Mouse (Mus musculus) intestine, embryonic 16.5 days (tissue): ENCODE results near the gene Flvcr1. TPM values are rescaled to one million over a fixed set of nuclear protein-coding genes. Genes with fewer than 3 reads are reported as not detected.
A peak's percentile ranks its signal among the peaks of the same experiment; 100 is the strongest.
"Not testable (repeated sequence)": the region's sequence is repeated elsewhere in the genome, so short reads cannot be mapped to it uniquely, and the experiment has no call there.

Experiments used
- ATAC-seq: fragments of 200-750 bp; cut with Nextera tagmentation; 2 replicates; pipeline ENCODE4 v1.8.0; 2017; ENCODE audit warnings: moderate TSS enrichment, moderate library complexity
- H3K27ac ChIP-seq: fragments of 300-500 bp; sonication (generic); 2 replicates; pipeline ENCODE4 v1.5.1; 2014; ENCODE audit warnings: mild to moderate bottlenecking, low read length
- H3K27me3 ChIP-seq: fragments of 300-500 bp; sonication (generic); replicated peaks from 2 replicates; pipeline ENCODE4 v1.6.1; 2014; ENCODE audit warnings: low read length, control low read depth, mixed read lengths; ENCODE audit not compliant: control insufficient read depth, insufficient read depth
- H3K36me3 ChIP-seq: fragments of 300-500 bp; sonication (generic); 2 replicates; pipeline ENCODE4 v1.6.1; 2014; ENCODE audit warnings: low read length, control low read depth; ENCODE audit not compliant: control insufficient read depth, insufficient read depth
- H3K4me1 ChIP-seq: fragments of 300-500 bp; sonication (generic); 2 replicates; pipeline ENCODE4 v1.6.1; 2014; ENCODE audit warnings: low read length, control low read depth, mixed read lengths; ENCODE audit not compliant: control insufficient read depth, insufficient read depth
- H3K4me2 ChIP-seq: fragments of 300-500 bp; sonication (generic); 2 replicates; pipeline ENCODE4 v1.6.1; 2014; ENCODE audit warnings: low read depth, low read length, control low read depth
- H3K4me3 ChIP-seq: fragments of 300-500 bp; sonication (generic); 2 replicates; pipeline ENCODE4 v1.5.1; 2014; ENCODE audit warnings: mild to moderate bottlenecking, low read length
- H3K9ac ChIP-seq: fragments of 300-500 bp; sonication (generic); 2 replicates; pipeline ENCODE4 v1.6.1; 2014; ENCODE audit warnings: low read depth, low read length
- H3K9me3 ChIP-seq: fragments of 300-500 bp; sonication (generic); 2 replicates; pipeline ENCODE4 v1.6.1; 2016; ENCODE audit warnings: low read length, control low read depth; ENCODE audit not compliant: control insufficient read depth
- WGBS: fragments of 180-500 bp; shearing (Covaris S2); extraction: QIAGEN DNeasy Blood & Tissue Kit; methylation state at CpG from one replicate; pipeline ENCODE4 v1.1.7; 2014; 5-methylcytosine and 5-hydroxymethylcytosine counted together
- polyA plus RNA-seq: library from polyadenylated mRNA; unstranded; fragments of >200 nt; fragmentation: Nextera tagmentation; extraction: Ambion mirVana; gene quantifications from 2 replicates; pipeline ENCODE4 v1.2.1, GENCODE M21; 2015

The Flvcr1 gene
- polyA plus RNA-seq, 1 experiment from 2014 or later = 8.4 TPM

DNA sequence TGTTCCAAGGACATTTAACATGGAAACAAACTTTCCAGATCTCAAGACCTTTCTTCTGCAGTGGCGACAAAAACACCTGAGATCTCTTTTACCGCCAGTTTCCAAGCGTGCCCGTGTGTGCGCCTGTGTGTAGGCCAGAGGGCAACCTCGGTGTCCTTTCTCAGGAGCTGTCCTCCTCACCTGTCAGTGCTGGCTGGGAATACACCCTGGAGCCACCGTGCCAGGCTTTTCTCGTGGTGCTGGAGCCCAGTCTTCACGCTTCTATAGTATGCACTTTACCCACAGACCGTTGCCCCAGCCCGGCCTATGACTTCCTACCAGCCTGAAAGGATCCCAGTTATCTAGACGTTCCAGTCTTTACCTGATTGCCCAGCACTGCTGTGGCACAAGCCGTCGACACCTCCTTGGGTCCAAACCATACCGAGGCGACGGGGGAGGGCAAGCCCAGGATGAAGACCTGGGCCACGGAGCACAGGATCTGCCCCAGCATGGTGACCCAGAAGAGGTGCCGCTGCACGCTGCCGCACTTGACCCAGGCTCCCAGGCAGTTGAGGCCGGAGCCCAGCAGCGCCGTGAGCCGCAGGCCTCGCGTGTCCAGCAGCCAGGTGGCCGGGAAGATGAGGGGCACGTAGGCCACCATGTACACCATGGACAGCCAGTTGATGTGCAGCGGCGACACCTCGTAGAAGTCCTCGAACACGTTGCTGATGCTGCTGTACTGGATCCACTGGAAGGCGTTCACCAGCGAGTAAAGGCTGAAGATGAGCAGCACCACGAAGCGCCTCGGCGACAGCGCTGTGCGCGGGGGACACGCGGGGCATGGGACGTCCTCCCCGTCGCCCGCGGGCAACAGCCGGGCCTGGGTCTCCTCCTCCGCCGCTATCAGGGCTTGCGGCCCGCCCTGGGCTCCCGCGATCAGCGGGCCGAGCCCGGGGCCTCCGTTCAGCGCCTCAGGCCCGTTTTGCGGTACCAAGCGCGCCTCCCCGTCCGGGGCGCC is 644 bp downstream of the Flvcr1 start:
- H3K9ac ChIP-seq = peak overlapping the region; percentile 93
- peak; percentile 33 for ATAC-seq
- H3K36me3 ChIP-seq = no peaks in the 10 kb centered on the region
- peak overlapping the region; percentile 82 for H3K4me3 ChIP-seq
- peaks cover 13% of the 10 kb centered on the region for H3K4me1 ChIP-seq
- H3K9me3 ChIP-seq = no peaks in the 10 kb centered on the region
- peak overlapping the region; percentile 90 for H3K4me2 ChIP-seq
- 3% methylated on average over 69 of the region's 69 CpGs for WGBS
- peak overlapping the region; percentile 74 for H3K27ac ChIP-seq
- no peaks in the 10 kb centered on the region for H3K27me3 ChIP-seq

DNA sequence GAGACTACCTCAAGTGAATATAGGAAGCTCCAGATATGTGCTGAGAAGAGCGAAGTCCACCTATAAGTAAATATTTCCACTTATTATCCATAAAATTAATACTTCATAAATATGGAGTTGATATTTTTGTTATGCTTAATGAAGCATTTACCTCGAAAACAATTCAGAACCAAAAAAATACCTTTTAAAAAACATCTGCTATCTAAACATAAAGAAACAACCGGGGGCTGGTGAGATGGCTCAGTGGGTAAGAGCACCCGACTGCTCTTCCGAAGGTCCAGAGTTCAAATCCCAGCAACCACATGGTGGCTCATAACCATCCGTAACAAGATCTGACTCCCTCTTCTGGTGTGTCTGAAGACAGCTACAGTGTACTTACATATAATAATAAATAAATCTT is 2.2 kb downstream of the Flvcr1 start:
- H3K9ac ChIP-seq, H3K27ac ChIP-seq, H3K36me3 ChIP-seq, H3K27me3 ChIP-seq, ATAC-seq, H3K9me3 ChIP-seq, H3K4me2 ChIP-seq, H3K4me3 ChIP-seq: not testable (repeated sequence)
- H3K4me1 ChIP-seq = peaks cover 13% of the 10 kb centered on the region
- WGBS = 87% methylated on average over 5 of the region's 6 CpGs

GRCm38 (mm10) chr1:191023140-191023539 is 2.8 kb downstream of the Flvcr1 start:
- H3K9me3 ChIP-seq = no peaks in the 10 kb centered on the region
- H3K4me2 ChIP-seq = no peak overlapping the region
- 71% methylated on average over 2 of the region's 2 CpGs for WGBS
- H3K4me1 ChIP-seq = peaks cover 13% of the 10 kb centered on the region
- H3K27ac ChIP-seq = no peak overlapping the region
- no peak for ATAC-seq
- no peaks in the 10 kb centered on the region for H3K27me3 ChIP-seq
- H3K36me3 ChIP-seq = no peaks in the 10 kb centered on the region
- H3K9ac ChIP-seq = no peak overlapping the region
- H3K4me3 ChIP-seq = no peak overlapping the region

- H3K9me3 ChIP-seq = no peaks in the 10 kb centered on the region
- H3K9ac ChIP-seq = no peak overlapping the region
- H3K4me3 ChIP-seq = no peak overlapping the region
- H3K36me3 ChIP-seq = no peaks in the 10 kb centered on the region
- no peak for ATAC-seq
- no peaks in the 10 kb centered on the region for H3K27me3 ChIP-seq
- peaks cover 5% of the 10 kb centered on the region; the same call in 1 of the 2 replicates for H3K4me1 ChIP-seq
- no peak overlapping the region for H3K4me2 ChIP-seq
- H3K27ac ChIP-seq = no peak overlapping the region
- 90% methylated on average over 7 of the region's 7 CpGs for WGBS
These were observed 4.9 kb downstream of the Flvcr1 start for GRCm38 (mm10) chr1:191021016-191021415.

DNA sequence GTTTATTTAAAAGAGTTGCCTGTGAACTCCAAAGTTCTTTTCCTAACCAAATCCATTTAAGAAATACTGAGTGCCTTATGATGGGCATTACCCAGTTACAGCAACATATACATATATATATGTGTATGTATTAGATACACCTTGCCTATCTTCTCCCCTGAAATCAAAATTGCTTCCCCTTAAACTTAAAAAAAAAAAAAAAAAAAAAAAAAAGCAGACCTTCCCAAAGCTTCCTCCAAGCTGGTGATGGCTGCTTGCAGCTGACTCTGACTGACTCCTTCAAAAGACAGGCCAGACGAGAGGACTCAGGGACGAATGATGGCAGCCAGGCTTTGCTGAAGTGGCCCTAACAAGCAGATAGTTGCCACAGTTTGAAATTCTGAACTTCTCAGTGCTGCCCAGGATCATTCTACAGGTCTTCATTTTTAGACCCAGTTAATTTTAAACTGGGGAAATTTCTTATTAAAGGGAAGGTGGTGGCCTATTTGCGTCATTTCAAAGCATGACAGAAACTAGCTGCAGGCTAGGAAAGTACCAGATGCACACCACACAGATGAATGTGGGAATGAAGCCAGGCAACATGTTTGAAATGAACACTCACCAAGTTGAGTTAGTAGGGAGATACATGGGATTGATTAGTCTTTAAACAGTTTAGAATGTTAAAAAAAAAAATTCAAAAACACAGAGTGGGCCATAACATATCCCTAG is 5.6 kb downstream of the Flvcr1 start:
- H3K4me2 ChIP-seq = no peak overlapping the region
- H3K9ac ChIP-seq = no peak overlapping the region
- no peak overlapping the region for H3K4me3 ChIP-seq
- H3K36me3 ChIP-seq = no peaks in the 10 kb centered on the region
- H3K4me1 ChIP-seq = peaks cover 5% of the 10 kb centered on the region; the same call in 1 of the 2 replicates
- H3K27ac ChIP-seq = no peak overlapping the region
- no peak for ATAC-seq
- 90% methylated on average over 3 of the region's 3 CpGs for WGBS
- no peaks in the 10 kb centered on the region for H3K27me3 ChIP-seq
- no peaks in the 10 kb centered on the region for H3K9me3 ChIP-seq

GRCm38 (mm10) chr1:191019803-191020202 is 6.2 kb downstream of the Flvcr1 start:
- WGBS = 85% methylated on average over 5 of the region's 5 CpGs
- H3K9ac ChIP-seq = no peak overlapping the region
- no peak overlapping the region for H3K27ac ChIP-seq
- H3K9me3 ChIP-seq = no peaks in the 10 kb centered on the region
- H3K4me1 ChIP-seq = no peaks in the 10 kb centered on the region; the same call in 1 of the 2 replicates
- no peak for ATAC-seq
- no peaks in the 10 kb centered on the region for H3K27me3 ChIP-seq
- H3K4me2 ChIP-seq = no peak overlapping the region
- no peaks in the 10 kb centered on the region for H3K36me3 ChIP-seq
- no peak overlapping the region for H3K4me3 ChIP-seq

GRCm38 (mm10) chr1:191014271-191014670 is 11.7 kb downstream of the Flvcr1 start:
- WGBS = 91% methylated on average over 3 of the region's 3 CpGs
- Histone ChIP-seq H3K27me3 (no peaks in the 10 kb centered on the region), H3K36me3 (peaks cover 3% of the 10 kb centered on the region; the same call in 1 of the 2 replicates), H3K4me3 (no peak overlapping the region), H3K4me2 (no peak overlapping the region), H3K9ac (no peak overlapping the region), H3K9me3 (no peaks in the 10 kb centered on the region), H3K4me1 (no peaks in the 10 kb centered on the region), H3K27ac (no peak overlapping the region)
- ATAC-seq = no peak

GRCm38 (mm10) chr1:191008707-191009106 is 17.3 kb downstream of the Flvcr1 start:
- no peaks in the 10 kb centered on the region for H3K4me1 ChIP-seq
- H3K9ac ChIP-seq = no peak overlapping the region
- H3K4me2 ChIP-seq = no peak overlapping the region
- no peak overlapping the region for H3K4me3 ChIP-seq
- peaks cover 6% of the 10 kb centered on the region; the same call in 1 of the 2 replicates for H3K36me3 ChIP-seq
- no peaks in the 10 kb centered on the region for H3K9me3 ChIP-seq
- no peak overlapping the region for H3K27ac ChIP-seq
- ATAC-seq = no peak
- no peaks in the 10 kb centered on the region for H3K27me3 ChIP-seq
- WGBS = 94% methylated on average over 5 of the region's 5 CpGs

DNA sequence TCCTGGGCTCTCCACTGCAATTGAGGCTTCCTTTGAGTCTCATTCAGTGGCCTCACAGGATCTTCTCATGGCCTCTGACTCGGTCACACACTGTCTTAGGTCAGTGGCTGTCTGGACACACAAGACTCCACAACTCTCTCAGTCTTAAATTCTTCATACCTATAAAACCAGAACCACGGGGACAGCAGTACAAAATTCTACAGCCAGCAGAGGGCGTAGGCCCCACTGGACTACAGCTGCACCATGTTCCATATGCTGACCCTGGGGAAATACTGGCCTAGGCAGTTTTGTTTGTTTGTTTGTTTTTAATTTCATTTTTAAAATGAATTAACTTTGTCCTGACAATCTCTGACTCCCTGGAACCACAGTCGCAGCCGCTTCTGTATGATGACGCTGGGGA is 23.8 kb downstream of the Flvcr1 start:
- H3K4me3 ChIP-seq = no peak overlapping the region
- H3K4me2 ChIP-seq = no peak overlapping the region
- H3K9ac ChIP-seq = no peak overlapping the region
- 68% methylated on average over 6 of the region's 6 CpGs for WGBS
- H3K9me3 ChIP-seq = 0 out of 2 replicates have a peak, but pooled peaks cover 3% of the 10 kb centered on the region
- ATAC-seq = no peak
- H3K27ac ChIP-seq = no peak overlapping the region
- H3K27me3 ChIP-seq = no peaks in the 10 kb centered on the region
- H3K36me3 ChIP-seq = no peaks in the 10 kb centered on the region
- H3K4me1 ChIP-seq = no peaks in the 10 kb centered on the region
